Mouse (Mus musculus) G1E-ER4 (cell line): Measurements from ENCODE around the gene Bcl2l13. TPM values are rescaled to one million over a fixed set of nuclear protein-coding genes. Genes with fewer than 3 reads are reported as not detected.

Source experiments
- GATA1 ChIP-seq: IDR thresholded peaks from one replicate; pipeline ENCODE4 v1.8.0; 2012; ENCODE audit warnings: low read length, inconsistent platforms
- polyA plus RNA-seq: library from polyadenylated mRNA; stranded (reverse); fragments of >175 nt; gene quantifications from 2 replicates; pipeline ENCODE4 v1.2.3, GENCODE M21; 2012

Gene Bcl2l13
- 513 and 679 TPM in 2 replicates for polyA plus RNA-seq

DNA sequence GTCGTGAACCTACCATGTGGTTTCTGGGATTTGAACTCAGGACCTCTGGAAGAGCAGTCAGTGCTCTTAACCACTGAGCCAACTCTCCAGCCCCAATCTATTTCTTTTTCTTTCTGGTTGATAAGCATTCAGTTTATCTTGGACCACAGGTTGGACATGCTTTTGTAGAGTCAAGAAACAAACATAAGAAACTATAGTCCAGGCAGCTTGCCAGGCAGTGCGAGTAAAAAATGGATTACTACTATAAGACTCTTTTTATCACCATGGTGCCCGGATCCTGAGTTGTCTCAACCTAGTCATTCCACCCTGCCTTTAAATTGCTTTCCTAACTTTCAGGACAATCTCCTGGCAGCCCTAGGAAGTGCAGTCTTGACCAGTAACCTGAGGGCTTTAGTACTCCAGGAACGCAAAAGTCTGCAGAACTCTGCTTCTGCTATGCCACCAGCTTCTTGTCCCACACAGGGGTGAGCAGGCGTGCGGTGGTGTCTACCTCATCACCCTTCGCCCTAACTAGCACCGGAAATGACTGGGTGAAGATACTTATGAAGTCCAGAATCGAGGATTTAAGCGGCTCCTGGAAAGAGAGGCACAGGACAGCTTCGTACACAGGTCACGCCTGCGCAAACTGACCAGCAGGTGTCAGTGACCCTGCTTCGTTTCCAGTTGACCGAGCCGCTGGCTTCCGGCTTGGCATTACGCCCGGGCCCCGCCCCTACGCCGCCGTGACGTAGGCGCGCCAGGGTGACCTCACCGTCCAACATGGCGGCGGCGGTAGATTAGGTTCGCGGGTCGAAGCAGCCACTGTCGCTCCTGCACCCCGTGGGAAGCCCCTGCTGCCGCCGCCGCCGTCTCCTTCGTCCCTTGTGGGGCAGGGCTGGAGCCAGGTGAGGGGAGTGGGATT, at the start of gene Bcl2l13:
Gene Bcl2l13 (plus strand): TSS at position 739 of the 901 bp plus-strand sequence.
- no peak for TF ChIP-seq GATA1

DNA sequence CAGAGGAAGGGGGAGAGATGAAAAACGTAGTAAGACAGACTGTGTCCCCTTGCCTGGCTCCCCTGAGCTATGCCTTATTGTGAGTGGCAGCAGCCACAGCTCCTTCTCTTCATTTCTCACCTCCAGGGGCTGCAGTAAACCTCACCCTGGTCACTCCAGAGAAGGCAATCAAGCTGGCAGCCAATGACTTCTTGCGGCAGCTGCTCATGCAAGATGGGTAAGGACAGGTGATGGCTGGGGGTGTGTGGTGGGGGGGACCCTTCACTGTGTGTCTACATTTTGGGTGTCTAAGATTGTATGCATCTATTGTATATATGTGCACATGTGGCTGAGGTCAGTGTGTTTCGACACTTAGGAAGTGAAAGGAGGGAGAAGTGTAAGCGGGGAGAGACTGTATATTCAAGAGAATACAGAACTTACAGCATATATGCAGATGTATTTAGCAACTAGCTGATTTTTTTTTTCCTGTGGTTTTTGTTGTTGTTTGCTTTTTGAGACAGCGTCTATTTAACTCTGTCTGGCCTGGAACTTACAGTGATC, 47.9 kb upstream of the Bcl2l13 start:
- no peak for TF ChIP-seq GATA1

DNA sequence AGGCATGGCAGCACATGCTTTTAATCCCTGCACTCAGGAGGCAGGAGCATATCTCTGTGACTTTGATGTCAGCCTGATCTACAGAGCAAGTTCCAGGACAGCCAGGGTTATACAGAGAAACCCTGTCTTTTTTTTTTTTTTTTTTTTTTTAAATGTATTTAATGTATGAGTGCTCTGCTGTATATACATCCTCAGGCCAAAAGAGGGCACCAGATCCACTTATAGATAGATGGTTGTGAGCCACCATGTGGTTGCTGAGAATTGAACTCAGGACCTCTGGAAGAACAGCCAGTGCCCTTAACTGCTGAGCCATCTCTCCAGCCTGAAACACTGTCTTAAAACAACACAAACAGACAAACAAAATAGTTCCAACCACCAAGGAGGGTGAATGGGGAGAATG, 47.1 kb upstream of the Bcl2l13 start:
- no peak for TF ChIP-seq GATA1

DNA sequence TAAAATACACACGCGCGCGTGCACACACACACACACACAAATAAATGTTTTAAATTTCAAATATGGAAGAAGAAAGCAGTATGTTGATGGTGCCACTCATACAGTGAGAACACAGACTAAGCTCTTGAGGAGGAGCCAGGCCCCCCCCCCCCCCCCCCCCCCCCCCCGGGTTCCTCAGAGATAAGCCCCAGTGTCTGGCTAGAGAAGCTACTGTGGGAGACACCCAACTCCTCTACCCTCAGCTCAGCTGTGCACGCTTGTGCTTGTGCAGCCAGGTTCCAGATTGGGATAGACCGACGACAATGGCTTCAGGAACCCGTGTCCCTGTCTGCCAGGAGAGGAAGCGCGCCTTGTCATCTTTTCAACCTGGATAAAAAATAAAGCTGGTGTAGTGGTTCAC, 45.9 kb upstream of the Bcl2l13 start:
- no peak for TF ChIP-seq GATA1

DNA sequence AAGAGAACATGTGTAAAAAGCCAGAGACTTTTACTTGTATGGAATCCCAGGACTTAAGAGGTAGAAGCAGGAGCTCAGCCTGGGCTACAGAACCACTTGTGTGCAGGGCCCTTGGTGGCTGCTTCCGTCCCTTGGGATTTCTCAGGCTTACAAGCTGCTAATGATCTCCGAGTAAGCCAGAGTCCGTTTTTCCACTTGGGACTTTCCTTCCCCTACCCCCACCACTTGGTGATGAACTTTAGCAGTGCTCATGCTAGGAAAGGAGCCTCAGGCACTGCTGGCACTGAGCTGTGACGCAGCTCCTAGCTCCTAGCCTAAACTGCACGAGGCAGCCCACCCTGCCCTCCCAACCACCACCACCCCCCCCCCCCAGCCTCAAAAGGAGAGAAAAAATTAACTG, 45.3 kb upstream of the Bcl2l13 start:
- TF ChIP-seq GATA1, result no peak

DNA sequence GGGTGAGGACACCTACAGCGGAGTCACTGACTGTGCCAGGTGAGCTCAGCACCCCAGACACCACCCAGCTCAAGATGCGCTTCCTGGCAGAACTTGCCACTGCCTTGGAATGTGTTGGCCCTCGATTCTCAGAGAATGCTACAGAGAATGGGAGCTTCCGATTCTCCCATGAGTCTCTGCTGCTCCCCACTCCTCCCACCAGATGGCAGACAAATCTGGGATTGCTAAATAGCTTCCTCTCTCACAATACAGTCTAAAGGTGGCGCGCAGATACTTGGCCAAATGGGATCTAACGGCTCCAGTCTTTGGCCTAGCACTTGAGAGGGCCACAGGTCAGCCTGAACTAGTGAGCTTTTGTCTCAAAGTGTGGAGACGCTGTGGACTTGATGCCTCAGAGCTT, 43.1 kb upstream of the Bcl2l13 start:
- no peak for TF ChIP-seq GATA1

DNA sequence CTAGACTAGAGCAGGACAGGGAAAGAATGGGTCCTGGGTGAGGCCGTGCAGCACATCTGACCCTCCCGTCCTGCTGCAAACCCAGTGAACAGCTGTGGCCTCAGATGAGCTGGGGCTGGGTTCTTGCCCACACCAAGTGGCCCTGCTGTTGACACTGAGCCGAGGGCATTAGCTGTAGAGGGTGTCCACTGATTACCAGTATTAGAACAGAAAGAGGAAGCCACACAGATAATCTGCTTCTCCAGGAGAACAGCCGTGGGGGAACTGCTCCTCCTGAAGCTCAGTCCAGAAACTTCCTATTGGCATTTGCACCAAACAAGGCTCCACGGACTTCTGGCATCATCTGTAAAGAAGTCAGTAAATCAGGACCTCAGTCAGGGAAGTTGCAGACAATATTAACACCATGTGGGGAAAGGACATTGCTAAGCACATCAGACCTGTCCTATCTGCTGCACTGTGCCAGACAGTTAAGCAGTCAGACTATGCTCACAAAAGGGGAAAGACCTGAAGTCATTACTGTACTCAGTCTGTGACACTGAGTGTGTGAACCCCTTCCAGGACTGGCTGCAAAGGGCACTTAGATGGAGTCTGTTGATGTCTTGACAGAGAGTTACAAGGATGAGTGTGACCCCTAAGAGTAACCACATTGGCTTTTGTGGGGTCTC, 40.5 kb upstream of the Bcl2l13 start:
- TF ChIP-seq GATA1, result no peak

DNA sequence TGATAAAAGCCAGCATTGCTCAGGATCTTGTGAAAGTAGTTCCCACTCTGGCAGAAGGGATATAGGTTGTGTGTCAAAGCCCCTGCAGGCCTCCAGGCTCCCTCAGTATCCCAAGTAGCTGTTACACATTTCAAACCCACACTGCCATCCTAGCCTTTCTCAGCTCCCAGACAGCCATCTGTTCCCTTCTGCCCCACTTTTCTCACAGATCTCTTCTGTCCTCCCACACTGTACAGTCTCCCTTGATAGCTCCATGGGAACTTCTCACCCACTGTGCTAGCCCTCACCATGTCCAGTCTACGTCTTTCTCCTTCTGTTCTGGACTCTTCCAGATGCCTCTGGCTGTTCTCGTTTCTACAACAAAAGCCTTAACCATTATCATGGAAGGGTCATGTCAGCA, 39.9 kb upstream of the Bcl2l13 start:
- TF ChIP-seq GATA1, result no peak

DNA sequence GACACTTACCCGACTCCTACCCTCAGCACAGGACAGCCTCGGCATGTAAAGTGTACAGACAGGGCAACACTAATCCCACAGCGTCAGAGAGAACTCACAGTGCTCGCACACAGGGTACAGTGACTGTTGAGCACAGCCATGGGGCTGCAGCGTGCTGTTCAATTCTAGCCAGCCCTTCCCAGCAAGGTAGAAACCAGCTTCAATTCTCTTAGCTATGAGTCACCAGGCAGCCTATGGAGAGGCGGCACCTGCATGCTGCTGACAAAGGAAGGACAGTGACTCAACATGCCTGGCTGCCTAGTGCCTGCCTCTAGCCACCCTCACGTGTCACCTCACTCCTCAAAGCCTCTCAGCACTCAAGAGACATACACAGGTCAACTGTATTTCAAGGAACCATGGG, 38.0 kb upstream of the Bcl2l13 start:
- TF ChIP-seq GATA1, result no peak

DNA sequence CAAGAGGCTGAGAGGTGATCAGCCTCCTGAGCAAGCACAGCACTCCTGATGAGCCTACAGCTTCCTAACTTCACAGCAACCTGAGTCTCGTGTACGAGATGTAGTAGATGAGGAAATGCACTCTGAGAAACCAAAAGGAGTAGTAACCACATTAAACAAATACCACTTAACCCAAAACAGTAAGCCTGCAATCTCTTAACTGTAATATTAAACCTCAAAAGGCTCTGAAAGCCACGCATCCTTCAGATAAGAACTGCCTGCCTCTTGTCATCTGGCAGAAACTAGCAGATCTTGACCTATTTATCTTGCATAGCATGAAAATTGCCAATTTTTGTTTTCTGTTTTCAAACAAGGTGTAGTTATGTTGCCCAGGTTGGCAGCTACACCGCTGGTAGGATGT, 37.1 kb upstream of the Bcl2l13 start:
- TF ChIP-seq GATA1, result no peak

DNA sequence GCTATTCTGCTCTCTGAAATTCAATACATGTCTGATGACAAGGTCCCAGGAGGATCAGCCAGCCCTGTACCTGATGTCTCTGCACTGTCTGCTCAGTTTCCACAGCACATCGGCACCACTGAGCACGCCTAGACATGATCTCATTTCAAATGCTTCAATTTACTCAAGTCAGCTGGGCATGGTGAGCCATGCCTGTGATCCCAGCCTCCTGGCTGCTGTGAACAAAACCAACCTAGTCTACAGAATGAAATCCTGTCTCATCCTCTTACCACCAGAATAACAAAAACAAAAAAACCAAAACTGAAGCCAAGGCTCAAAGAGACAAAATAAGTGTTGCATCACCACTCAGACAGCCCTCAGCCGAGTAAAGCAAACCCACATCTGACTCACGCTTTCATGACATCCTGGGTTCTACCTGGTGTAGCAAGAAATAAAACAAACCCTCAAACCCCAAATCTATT, 36.4 kb upstream of the Bcl2l13 start:
- TF ChIP-seq GATA1, result no peak

DNA sequence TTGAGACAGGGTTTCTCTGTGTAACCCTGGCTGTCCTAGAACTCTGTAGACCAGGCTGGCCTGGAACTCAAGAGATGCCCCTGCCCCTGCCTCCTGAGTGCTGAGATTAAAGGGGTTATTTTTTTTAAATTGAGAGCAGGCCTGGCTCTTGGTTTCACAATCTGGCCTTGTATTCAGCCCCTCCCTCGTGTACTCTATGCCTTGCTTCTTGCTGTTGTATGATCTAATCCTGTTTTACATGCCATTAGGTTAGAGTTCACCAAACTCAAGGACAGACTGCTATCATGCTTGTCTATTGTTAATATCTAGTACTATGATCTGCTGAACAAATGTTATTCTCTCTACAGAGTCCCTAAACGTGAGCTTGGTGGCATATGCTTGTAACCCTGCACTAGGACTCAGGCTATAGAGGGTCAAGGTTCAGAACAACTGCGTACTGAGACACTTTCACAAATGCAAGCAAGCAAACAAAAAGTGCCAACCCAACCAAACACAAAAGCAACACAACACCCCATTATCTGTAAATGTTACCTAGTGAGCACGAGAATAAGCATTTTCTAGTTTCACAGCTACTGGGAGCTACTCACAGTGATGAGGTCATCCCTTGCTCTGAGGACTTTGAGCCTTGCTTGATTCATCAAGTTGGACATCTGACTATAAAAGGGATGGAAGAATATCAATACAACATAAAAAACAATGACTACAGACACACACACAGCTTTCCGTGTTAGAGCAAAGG, 28.8 kb upstream of the Bcl2l13 start:
- no peak for TF ChIP-seq GATA1

DNA sequence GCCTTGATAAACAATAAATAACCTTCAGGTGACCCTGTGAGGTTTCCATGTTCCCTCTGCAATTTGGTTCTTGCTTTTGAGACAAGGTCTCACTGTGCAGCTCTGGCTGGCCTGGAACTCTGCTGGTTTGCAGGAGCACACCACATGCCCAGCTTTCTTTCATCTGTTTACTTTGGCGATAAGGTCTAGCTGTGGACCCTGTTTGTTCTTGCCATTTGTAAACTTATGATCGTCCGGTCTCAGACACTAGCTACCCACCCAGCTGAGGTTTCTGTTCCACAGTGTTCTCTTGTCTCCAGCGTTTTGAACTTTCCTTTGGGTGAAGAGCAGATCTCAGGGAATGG, 28.3 kb upstream of the Bcl2l13 start:
- TF ChIP-seq GATA1, result no peak

DNA sequence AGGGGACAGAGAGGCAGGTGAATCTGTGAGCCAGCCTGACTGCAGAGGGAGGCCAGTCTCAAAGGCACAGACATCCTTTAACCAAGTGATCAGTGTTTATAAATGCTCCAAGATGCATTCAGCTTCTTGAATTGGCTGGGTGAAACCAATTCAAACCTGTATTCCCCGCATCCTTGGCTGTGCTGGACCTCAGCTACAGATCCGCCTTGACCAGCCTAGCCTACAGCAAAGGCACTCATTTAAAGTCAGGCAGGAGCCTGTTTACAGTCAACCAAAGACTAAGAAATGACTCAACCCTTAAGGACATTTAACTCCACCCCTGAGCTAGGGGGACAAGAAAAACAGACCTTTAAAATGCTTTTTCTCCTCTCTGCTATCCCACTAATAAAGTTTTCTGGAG, 16.7 kb upstream of the Bcl2l13 start:
- TF ChIP-seq GATA1, result no peak

DNA sequence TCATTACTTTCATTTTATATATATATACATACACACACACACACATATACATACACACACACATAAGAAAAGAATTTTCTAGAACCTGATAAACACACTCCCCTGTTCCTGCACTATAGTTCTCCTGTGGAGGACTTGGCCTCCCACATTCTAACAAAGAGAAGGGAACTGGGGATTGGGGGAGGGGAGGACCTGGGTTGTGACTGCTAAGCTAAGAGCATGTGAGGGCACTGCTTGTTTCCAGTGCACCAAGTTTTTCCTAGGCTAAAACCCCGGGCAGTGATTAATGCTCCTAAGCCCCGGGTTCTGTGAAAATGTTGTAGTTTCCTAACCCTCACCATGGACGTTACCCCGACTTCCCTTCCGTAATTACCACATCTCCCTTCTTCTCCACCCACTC, 15.9 kb upstream of the Bcl2l13 start:
- no peak for TF ChIP-seq GATA1

DNA sequence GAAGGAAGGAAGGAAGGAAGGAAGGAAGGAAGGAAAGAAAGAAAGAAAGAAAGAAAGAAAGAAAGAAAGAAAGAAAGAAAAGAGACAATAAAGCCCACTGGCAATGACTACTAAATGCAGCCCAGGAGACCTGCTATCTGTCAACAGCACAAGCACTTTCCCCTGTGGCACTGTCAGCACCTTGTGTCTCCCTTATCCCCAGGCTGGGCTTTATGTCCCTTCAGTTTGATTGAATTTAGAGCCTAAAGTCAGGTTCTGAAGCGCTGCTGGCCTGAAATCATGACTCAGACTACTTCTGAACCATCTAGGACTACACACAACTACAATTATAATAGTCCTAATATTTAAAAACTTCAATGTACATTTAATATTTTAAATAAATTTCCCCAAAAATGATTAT, 15.1 kb upstream of the Bcl2l13 start:
- no peak for TF ChIP-seq GATA1

DNA sequence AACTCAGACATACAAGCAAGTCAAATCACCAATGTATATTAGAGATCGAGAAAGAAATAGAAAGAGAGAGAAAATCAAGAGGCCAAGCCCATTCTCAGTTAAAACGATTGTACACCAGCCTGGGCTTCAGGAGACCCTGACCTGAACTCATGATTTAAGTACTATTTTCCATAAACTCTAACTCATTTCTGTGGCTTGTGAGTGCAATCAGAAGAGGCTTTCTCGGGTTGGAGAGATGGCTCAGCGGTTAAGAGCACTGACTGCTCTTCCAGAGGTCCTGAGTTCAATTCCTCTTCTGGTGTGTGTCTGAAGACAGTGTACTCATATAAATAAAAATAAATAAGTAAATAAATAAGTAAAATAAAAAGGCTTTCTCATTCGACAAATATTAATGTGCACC, 14.3 kb upstream of the Bcl2l13 start:
- TF ChIP-seq GATA1, result no peak
